Mouse (Mus musculus) lung, postnatal 0 days (tissue): ENCODE results near the gene Nsun2.

Source experiments
- CTCF ChIP-seq: IDR thresholded peaks from 2 replicates; pipeline ENCODE4 v1.5.1; 2016; ENCODE audit warnings: antibody characterized with exemption, mild to moderate bottlenecking
- EP300 ChIP-seq: IDR thresholded peaks from 2 replicates; pipeline ENCODE4 v1.6.1; 2016; ENCODE audit warnings: antibody characterized with exemption, mild to moderate bottlenecking, control low read depth

DNA sequence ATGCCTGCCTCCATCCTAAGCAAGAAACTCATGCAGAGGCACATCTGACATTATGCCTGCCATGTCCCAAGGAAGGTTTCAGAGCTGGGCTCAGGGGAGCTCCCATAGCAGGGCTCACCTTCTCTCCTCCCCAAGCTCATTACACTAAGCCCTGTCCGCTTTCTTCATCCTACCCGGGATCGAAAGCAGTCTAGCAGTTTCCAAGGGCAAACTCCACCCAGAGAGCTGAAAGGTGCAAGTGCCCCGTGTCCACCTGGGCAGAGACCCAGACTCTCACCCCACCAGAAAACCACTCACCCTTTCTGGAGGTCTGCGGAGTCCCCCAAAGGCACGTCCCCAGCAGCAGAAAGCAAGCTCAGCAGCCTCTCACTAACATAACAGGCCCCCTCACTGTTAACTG is 2.6 kb upstream of the Nsun2 start:
- TF ChIP-seq CTCF (no peak), EP300 (no peak)
